Mouse (Mus musculus): Measurements from ENCODE around the gene Socs2. TPM values are rescaled to one million over a fixed set of nuclear protein-coding genes. Genes with fewer than 3 reads are reported as not detected.

Gene Socs2
- total RNA-seq, 2 experiments from 2014 or later, result 7.7 to 14.0 TPM

DNA sequence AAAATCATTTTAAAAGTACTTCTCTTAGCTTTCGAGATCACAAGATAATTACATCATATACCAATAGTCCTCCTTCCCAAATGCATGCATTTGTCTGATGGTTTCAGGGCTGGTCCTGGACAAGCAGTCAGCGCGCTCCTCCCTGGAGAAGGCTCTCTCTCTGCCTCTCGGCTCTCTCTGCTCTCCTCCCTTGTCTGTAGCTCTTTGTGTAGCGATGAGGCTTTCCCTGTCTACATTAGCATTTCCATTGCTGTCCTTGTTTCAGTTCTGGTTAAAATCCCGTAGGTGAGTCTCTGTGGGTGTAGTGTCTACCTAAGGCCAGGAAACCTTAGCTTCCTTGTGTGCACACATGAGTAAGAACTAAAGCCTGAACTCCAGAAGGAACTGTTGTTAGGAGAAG, 62.9 kb downstream of the Socs2 start:
- DNase-seq (ENCODE audit: low spot score), result no peak

DNA sequence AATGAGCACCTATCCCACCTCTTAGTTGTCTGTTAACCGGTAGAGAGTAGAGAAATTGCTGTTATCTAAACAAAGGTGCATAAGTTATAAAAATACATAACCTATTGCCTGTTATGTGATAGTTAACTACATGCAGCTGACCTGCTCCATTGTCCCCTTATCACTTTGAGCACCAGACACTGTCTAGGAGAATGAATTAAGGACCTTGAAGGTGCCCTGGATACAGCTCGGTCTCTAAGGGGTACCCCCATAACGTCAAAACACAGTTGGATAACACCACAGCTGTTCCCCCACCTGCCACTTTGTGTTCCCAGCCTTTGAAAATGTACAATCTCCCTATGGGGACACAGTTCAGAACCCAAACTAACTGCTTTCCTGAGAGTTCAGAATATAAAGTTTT, 68.5 kb downstream of the Socs2 start:
- no peak for DNase-seq (ENCODE audit: low spot score)

DNA sequence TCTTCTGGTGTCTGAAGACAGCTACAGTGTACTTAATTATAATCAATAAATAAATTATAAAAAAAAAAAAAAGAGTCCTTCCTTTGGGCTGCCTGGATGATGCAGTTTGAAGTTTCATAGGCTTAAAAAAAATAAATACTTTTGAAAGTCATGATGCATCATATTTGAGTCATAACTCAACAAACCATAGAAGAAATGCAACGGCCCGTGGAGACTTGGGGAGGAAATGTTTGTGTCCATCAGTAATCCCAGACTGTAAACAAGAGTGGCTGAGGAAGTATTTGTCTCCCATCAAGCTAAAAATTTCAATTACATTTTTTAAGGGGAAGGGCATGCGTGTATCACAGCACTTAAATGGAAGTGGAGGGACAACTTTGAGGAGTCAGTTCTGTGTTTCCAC, 69.2 kb downstream of the Socs2 start:
- DNase-seq (ENCODE audit: low spot score), result no peak

DNA sequence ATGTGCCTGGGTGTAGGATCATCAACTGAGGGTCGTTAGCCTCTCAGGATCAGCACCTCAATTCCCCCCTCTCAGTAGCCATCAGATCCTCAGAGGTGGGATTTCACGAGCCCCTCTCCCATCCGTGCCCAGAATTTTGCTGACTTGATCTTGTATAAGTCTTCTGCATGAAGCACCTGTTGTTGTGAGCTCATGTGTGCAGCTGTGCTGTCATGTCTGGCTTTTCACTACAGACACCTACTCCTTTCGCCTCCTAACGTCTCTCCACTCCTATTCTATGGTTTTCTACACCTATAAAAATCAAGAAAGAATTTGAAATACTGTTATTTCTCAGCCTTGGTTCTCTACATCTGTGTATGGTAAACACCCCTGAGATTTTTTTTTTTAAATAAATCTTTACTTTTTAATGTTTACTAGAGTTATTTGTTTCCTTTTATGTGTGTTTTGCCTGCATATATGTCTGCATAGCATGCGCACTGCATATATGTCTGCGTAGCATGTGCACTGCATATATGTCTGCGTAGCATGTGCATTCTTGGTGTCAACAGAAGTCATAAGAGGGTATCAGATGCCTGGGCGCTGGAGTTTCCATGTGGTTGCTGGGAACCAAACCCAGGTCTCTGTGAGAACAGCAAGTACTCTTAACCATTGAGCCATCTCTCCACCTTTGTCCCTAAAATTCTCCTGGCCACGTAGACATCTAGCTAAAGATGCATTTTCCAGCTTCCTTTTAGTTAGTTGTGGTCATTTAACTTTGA, 74.0 kb downstream of the Socs2 start:
- DNase-seq (ENCODE audit: low spot score), result no peak

DNA sequence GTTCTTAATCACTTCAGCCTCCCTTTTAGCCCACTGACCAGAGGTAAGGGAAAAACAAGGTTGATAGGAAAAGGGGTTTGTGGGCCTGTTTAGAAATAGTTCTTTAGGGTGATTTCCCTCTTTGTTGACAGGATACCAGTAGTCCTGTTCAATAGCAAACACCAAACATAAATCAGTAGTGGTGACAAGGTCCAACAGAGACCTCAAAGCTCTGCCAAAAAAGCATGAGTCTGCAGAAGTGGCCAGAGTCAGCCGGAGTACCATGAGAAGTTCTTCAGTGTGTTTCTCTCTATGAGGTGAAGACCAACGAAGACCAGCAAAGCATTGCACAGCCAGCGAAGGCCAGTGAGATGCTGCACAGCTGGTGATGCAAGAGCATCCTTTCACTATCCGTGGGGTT, 76.3 kb downstream of the Socs2 start:
- no peak for DNase-seq (ENCODE audit: low spot score)

DNA sequence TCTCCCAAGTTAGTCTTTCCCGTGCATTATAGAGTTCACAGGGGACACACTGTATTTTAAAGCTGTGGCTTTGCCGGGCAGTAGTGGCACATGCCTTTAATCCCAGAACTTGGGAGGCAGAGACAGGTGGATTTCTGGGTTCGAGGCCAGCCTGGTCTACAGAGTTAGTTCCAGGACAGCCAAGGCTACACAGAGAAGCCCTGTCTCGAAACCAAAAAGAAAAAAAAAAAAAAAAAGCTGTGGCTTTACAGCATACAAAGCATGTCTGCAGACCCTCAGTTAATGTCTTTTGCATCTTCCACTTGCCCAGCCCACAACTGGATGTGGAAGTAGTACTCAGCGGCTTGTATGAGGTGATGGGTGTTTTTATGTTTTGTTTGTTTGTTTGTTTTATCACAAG, 79.4 kb downstream of the Socs2 start:
- DNase-seq (ENCODE audit: low spot score), result no peak

DNA sequence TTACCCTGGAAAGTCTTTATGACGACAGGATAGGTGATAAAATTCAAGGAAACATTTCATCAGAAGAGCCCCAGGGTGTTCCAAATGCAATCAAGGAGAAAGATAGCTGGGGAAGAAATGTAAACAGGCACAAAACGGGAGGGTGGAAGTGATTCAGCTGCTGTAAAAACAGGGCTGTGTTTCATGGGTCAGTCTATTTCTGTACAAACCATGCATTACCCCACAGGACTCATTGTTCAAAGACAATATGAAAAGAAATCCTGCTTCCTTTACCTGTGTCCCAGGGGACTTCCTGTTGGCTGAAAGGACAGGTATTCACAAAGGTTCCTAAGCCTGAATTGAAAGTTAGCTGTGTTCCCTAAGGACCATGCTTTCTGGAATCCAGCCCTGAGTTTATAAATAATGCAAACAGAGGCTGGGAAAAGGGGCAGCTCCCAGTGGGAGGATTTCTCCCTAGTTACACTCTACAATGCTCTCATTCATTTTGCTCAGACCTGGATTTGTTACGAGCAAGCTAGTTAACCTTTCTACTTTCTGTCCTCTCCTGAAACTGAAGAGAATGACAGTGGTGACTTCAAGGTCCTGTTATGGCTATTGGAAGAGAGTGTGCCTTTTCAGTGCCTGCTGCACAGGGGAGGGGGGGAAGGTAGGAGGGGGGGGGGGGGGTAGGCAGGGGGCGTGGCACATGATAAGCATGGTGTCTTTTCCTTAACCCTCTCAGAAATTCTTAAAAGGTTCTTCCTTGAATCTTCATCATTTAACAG, 80.0 kb downstream of the Socs2 start:
- DNase-seq (ENCODE audit: low spot score), result no peak

Other genes with a start within 250 kb of the Socs2 start
- gene Cradd, start 93.0 kb downstream of the Socs2 start, total RNA-seq (2021), result 10 to 100 TPM in 1 of 2 experiments, 1 to 10 TPM in 1; 9.5 to 11.3 TPM
- gene Mrpl42, start 84.8 kb upstream of the Socs2 start, total RNA-seq (2021), result 100 to 1,000 TPM; 309 to 340 TPM
- 10 to 100 TPM; 65.4 to 75.4 TPM for gene Ube2n, start 98.0 kb upstream of the Socs2 start, total RNA-seq (2021)
- gene Nudt4, start 147.0 kb upstream of the Socs2 start, total RNA-seq (2021), result 100 to 1,000 TPM; 287 to 374 TPM